Mouse (Mus musculus) stomach, embryonic 15.5 days (tissue): ENCODE data around the gene Ppm1m. TPM values are rescaled to one million over a fixed set of nuclear protein-coding genes. Genes with fewer than 3 reads are reported as not detected.

ENCODE experiments used
- ATAC-seq: fragments of 200-750 bp; cut with Nextera tagmentation; 2 replicates; pipeline ENCODE4 v1.8.0; 2017; ENCODE audit warnings: low read depth, moderate number of reproducible peaks, moderate TSS enrichment; ENCODE audit not compliant: insufficient read depth, low FRiP score
- H3K27ac ChIP-seq: fragments of 300-500 bp; sonication (generic); 2 replicates; pipeline ENCODE4 v1.5.1; 2015; ENCODE audit warnings: mild to moderate bottlenecking, inconsistent platforms
- H3K27me3 ChIP-seq: fragments of 300-500 bp; sonication (generic); replicated peaks from 2 replicates; pipeline ENCODE4 v1.6.1; 2015; ENCODE audit warnings: inconsistent platforms
- H3K36me3 ChIP-seq: fragments of 300-500 bp; sonication (generic); 2 replicates; pipeline ENCODE4 v1.6.1; 2015; ENCODE audit warnings: inconsistent platforms
- H3K4me1 ChIP-seq: fragments of 300-500 bp; sonication (generic); 2 replicates; pipeline ENCODE4 v1.6.1; 2015; ENCODE audit warnings: inconsistent platforms
- H3K4me2 ChIP-seq: fragments of 300-500 bp; sonication (generic); 2 replicates; pipeline ENCODE4 v1.6.1; 2015; ENCODE audit warnings: mild to moderate bottlenecking, inconsistent platforms
- H3K4me3 ChIP-seq: fragments of 300-500 bp; sonication (generic); replicated peaks from 2 replicates; pipeline ENCODE4 v1.5.1; 2015; ENCODE audit warnings: inconsistent platforms
- H3K9ac ChIP-seq: fragments of 300-500 bp; sonication (generic); 2 replicates; pipeline ENCODE4 v1.6.1; 2015; ENCODE audit warnings: inconsistent platforms
- H3K9me3 ChIP-seq: fragments of 300-500 bp; sonication (generic); 2 replicates; pipeline ENCODE4 v1.6.1; 2016; ENCODE audit warnings: inconsistent platforms
- WGBS: fragments of 180-500 bp; shearing (Covaris S2); methylation state at CpG from one replicate; pipeline ENCODE4 v1.1.7; 2015; 5-methylcytosine and 5-hydroxymethylcytosine counted together
- polyA plus RNA-seq: library from polyadenylated mRNA; unstranded; fragments of >200 nt; fragmentation: Nextera tagmentation; extraction: Ambion mirVana; gene quantifications from 2 replicates; pipeline ENCODE4 v1.2.1, GENCODE M21; 2015

Gene Ppm1m
- polyA plus RNA-seq, result 39.0 and 42.0 TPM in 2 replicates

- H3K4me1 ChIP-seq, result peaks cover 37% of the 10 kb centered on the region
- peak within 1 kb of the TSS; percentile 63 for H3K4me2 ChIP-seq
- 0 out of 2 replicates have a peak, but pooled peaks have one; percentile 1 for ATAC-seq
- peak within 1 kb of the TSS; percentile 49 for H3K27ac ChIP-seq
- no peaks in the 10 kb centered on the region for H3K9me3 ChIP-seq
- WGBS, result 50% methylated on average over 18 of the region's 18 CpGs
- peak within 1 kb of the TSS; percentile 54 for H3K9ac ChIP-seq
- H3K4me3 ChIP-seq, result peak within 1 kb of the TSS; percentile 65
- H3K27me3 ChIP-seq, result no peaks in the 10 kb centered on the region
- peaks cover 9% of the 10 kb centered on the region for H3K36me3 ChIP-seq
These were observed at the start of gene Ppm1m for GRCm38 (mm10) chr9:106199535-106200272. Gene Ppm1m (minus strand): TSS chr9:106199746.

DNA sequence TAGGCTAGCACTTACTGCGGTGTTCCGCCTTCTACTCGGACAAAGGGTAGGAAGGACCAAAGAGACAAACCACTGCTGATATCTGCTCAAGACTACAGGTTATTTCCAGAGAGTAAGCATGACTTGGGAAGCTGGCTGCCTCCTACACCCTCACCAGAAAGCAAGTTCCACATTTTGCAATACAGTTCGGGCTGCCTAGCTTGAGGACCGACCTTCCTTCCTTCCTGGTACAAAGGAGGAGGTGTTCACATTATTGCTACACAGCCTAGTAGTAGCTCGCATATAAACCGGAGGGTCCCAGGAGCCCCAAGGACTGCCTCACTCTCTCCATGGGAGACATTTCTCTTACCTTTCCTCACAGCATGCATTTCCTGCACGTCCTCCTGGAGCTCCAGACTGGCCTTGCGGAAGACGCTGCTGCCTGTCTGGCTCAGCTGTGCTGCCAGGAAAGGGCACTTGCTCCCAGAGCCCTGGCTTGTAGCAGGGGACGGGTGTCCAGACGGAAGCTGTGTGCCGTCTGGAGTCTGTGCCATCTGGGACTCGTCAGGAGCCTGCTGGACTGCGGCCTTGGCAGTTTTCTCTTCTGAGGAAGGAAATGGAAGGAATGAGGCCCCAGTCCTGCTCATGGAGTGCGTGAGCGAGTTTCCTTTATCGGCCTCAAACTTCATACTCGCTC is 43.4 kb upstream of the Ppm1m start:
- 54% methylated on average over 19 of the region's 19 CpGs for WGBS
- Histone ChIP-seq H3K27ac (peak overlapping the region; percentile 49), H3K4me2 (peak overlapping the region; percentile 28), H3K36me3 (peaks cover 45% of the 10 kb centered on the region), H3K4me3 (no peak overlapping the region), H3K9me3 (no peaks in the 10 kb centered on the region), H3K9ac (no peak overlapping the region), H3K27me3 (no peaks in the 10 kb centered on the region), H3K4me1 (peaks cover 17% of the 10 kb centered on the region)
- no peak for ATAC-seq

DNA sequence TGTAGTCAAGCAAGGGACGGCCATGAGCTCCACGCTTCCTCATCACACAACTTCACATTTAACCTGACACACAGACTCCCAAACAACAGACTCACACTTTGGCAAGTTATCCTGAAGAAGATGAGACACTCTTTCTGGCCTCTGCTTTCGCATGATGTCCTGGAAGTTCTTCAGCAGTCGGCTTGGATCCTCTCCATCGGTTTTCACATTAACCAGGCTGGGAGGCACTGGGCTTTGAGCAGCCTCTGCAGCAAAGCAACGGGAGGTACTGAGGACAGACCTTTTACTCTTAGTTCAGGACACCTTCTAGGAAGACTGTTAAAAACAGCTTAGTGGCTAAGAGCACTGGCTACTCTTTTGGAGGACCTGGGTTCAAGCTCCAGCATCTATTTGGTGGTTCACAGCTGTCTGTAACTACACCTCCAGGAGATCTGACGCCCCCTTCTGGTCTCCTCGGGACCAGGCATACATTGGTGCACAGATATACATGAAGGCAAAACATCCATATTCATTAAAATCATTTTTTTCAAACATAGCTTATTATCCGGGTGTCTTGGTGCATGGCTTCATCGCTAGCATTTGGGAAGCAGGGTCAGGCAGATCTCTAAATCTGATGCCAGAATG is 42.1 kb upstream of the Ppm1m start:
- H3K9ac ChIP-seq, result no peak overlapping the region
- H3K27ac ChIP-seq, result no peak overlapping the region
- no peak for ATAC-seq
- H3K4me2 ChIP-seq, result no peak overlapping the region
- no peaks in the 10 kb centered on the region for H3K9me3 ChIP-seq
- WGBS, result 86% methylated on average over 10 of the region's 10 CpGs
- peaks cover 11% of the 10 kb centered on the region for H3K4me1 ChIP-seq
- no peak overlapping the region for H3K4me3 ChIP-seq
- H3K36me3 ChIP-seq, result peaks cover 56% of the 10 kb centered on the region
- H3K27me3 ChIP-seq, result no peaks in the 10 kb centered on the region

DNA sequence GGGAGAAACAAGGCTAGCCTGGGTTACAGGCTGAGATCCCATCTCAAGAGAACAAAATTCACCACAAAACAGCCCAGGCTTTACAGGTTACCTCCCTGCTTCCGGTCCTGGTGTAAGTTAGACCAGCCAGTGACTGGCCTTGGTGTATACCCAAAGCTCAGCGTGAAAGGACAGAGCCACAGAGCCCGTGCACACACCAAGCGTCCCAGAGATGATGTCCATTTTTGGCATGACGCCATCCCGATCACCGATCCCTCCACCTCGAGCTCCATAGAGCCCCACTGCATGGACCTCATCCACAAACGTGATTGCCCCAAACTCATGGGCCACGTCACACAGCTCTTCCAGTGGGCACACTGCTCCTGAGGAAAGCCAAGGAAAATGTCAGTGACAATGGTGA is 38.3 kb upstream of the Ppm1m start:
- Histone ChIP-seq H3K4me2 (no peak overlapping the region), H3K4me3 (no peak overlapping the region), H3K36me3 (peaks cover 85% of the 10 kb centered on the region), H3K4me1 (no peaks in the 10 kb centered on the region), H3K27me3 (no peaks in the 10 kb centered on the region), H3K27ac (no peak overlapping the region), H3K9ac (no peak overlapping the region), H3K9me3 (no peaks in the 10 kb centered on the region)
- ATAC-seq, result no peak
- WGBS, result 89% methylated on average over 10 of the region's 10 CpGs

- ATAC-seq, result no peak
- Histone ChIP-seq H3K27ac (no peak overlapping the region), H3K9ac (no peak overlapping the region), H3K4me2 (no peak overlapping the region), H3K4me3 (no peak overlapping the region), H3K4me1 (no peaks in the 10 kb centered on the region), H3K36me3 (peaks cover 85% of the 10 kb centered on the region), H3K9me3 (no peaks in the 10 kb centered on the region), H3K27me3 (no peaks in the 10 kb centered on the region)
- WGBS, result 86% methylated on average over 8 of the region's 8 CpGs
These were observed 37.9 kb upstream of the Ppm1m start for GRCm38 (mm10) chr9:106237401-106237800.

DNA sequence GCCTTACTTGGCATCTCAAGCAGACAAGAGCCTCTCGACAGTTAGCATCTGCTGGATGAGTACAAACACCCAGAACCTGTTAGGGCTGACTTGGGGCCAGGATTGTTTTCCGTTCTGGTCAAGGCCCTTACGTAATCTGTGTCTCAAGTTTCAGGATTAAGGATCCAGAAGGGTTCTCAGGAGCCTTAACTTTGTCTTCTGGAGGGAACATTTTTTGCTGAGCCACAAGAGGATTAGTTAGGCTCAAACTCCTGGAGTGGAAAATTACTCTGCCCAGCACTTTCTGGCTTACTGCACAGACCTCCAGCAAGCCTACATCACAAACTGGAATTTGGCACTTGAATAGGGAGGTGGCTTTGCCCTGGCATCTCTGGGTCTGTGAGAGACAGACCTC is 37.3 kb upstream of the Ppm1m start:
- Histone ChIP-seq H3K27me3 (no peaks in the 10 kb centered on the region), H3K36me3 (peaks cover 79% of the 10 kb centered on the region), H3K9me3 (no peaks in the 10 kb centered on the region), H3K4me3 (no peak overlapping the region), H3K4me1 (no peaks in the 10 kb centered on the region), H3K9ac (no peak overlapping the region), H3K4me2 (no peak overlapping the region), H3K27ac (no peak overlapping the region)
- ATAC-seq, result no peak
- 75% methylated on average over 3 of the region's 3 CpGs for WGBS

GRCm38 (mm10) chr9:106236156-106236817 is 36.7 kb upstream of the Ppm1m start:
- no peak for ATAC-seq
- H3K9ac ChIP-seq, result no peak overlapping the region
- no peaks in the 10 kb centered on the region for H3K27me3 ChIP-seq
- H3K36me3 ChIP-seq, result peaks cover 74% of the 10 kb centered on the region
- no peak overlapping the region for H3K4me3 ChIP-seq
- no peak overlapping the region for H3K27ac ChIP-seq
- no peaks in the 10 kb centered on the region for H3K9me3 ChIP-seq
- no peaks in the 10 kb centered on the region for H3K4me1 ChIP-seq
- H3K4me2 ChIP-seq, result no peak overlapping the region
- WGBS, result 91% methylated on average over 23 of the region's 23 CpGs

DNA sequence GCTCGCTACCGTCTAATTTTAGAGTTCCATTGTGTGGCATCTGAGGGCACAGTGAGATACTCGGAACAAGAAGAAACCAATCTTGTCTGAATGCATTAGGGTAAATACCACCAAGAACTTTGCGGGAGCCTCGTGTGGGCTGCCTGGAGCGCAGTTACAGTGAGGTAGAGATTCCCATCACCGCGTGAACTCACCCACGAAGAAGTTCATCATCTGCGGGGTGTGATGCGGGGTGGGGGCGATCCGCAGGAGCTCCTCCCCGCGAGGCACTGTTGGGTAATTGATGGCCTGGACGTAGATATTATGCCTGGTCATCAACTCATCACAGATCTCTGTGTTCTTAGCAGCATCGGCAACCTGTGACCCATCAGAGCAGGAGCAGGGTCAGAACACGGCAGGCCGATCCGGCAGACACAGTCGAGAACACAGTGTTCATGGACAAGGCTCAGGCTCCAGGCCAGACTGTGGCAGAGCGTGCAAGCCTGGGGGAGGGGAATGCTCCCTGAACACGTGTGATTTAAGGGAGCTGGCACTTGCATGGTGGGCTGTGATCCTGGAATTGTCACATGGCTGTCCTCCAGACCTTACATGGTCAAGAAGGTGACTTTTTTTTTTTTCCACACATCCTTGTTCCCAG is 35.8 kb upstream of the Ppm1m start:
- Histone ChIP-seq H3K36me3 (peaks cover 66% of the 10 kb centered on the region), H3K4me2 (no peak overlapping the region)
- no peak for ATAC-seq

GRCm38 (mm10) chr9:106233953-106234352 is 34.4 kb upstream of the Ppm1m start:
- Histone ChIP-seq H3K27me3 (no peaks in the 10 kb centered on the region), H3K4me1 (0 out of 2 replicates have a peak, but pooled peaks cover 4% of the 10 kb centered on the region), H3K9ac (no peak overlapping the region), H3K9me3 (no peaks in the 10 kb centered on the region), H3K36me3 (peaks cover 56% of the 10 kb centered on the region), H3K4me3 (no peak overlapping the region), H3K27ac (no peak overlapping the region), H3K4me2 (no peak overlapping the region)
- WGBS, result 78% methylated on average over 6 of the region's 6 CpGs
- ATAC-seq, result no peak

More for the DNA sequence above, 35.8 kb upstream of the Ppm1m start:
- H3K9ac ChIP-seq, result no peak overlapping the region
- H3K9me3 ChIP-seq, result no peaks in the 10 kb centered on the region
- 89% methylated on average over 23 of the region's 23 CpGs for WGBS
- H3K27me3 ChIP-seq, result no peaks in the 10 kb centered on the region
- no peak overlapping the region for H3K27ac ChIP-seq
- H3K4me1 ChIP-seq, result 0 out of 2 replicates have a peak, but pooled peaks cover 4% of the 10 kb centered on the region
- H3K4me3 ChIP-seq, result no peak overlapping the region

DNA sequence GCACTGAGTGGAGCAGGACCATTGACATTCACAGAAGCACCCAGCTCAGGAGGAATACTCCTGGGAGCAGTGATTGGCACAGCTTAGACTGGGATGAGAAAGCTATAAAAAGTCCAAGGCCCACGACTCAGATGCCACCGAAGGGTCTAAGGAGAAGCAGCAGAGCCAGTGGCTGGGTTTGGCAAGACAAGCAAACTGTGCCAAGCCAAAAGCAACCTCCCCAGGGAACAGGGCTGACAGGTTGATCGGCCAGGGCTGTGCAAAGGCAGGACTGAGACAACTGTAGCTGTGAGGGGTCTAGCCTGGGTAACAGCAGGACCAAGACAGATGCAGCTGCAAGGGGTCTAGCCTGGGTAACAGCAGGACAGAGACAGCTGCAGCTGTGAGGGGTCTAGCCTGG is 33.4 kb upstream of the Ppm1m start:
- H3K4me3 ChIP-seq, result no peak overlapping the region

GRCm38 (mm10) chr9:106231816-106232215 is 32.3 kb upstream of the Ppm1m start:
- 82% methylated on average over 4 of the region's 4 CpGs for WGBS
- no peak overlapping the region for H3K4me3 ChIP-seq
- no peak overlapping the region for H3K9ac ChIP-seq
- no peak overlapping the region for H3K4me2 ChIP-seq
- no peak for ATAC-seq
- H3K9me3 ChIP-seq, result no peaks in the 10 kb centered on the region
- H3K36me3 ChIP-seq, result peaks cover 36% of the 10 kb centered on the region
- no peaks in the 10 kb centered on the region for H3K27me3 ChIP-seq
- H3K4me1 ChIP-seq, result 0 out of 2 replicates have a peak, but pooled peaks cover 4% of the 10 kb centered on the region
- H3K27ac ChIP-seq, result no peak overlapping the region

More for the DNA sequence above, 33.4 kb upstream of the Ppm1m start:
- peaks cover 46% of the 10 kb centered on the region for H3K36me3 ChIP-seq
- 87% methylated on average over 3 of the region's 3 CpGs for WGBS
- no peaks in the 10 kb centered on the region for H3K9me3 ChIP-seq
- ATAC-seq, result no peak
- H3K27ac ChIP-seq, result no peak overlapping the region
- no peaks in the 10 kb centered on the region for H3K27me3 ChIP-seq
- H3K4me2 ChIP-seq, result no peak overlapping the region
- no peak overlapping the region for H3K9ac ChIP-seq
- 0 out of 2 replicates have a peak, but pooled peaks cover 4% of the 10 kb centered on the region for H3K4me1 ChIP-seq
